Mouse (Mus musculus): ENCODE measurements around the gene Mmachc. TPM values are rescaled to one million over a fixed set of nuclear protein-coding genes. Genes with fewer than 3 reads are reported as not detected.

Mmachc gene
- 8.1 TPM for polyA plus RNA-seq (2017; shearing (Covaris generic))

DNA sequence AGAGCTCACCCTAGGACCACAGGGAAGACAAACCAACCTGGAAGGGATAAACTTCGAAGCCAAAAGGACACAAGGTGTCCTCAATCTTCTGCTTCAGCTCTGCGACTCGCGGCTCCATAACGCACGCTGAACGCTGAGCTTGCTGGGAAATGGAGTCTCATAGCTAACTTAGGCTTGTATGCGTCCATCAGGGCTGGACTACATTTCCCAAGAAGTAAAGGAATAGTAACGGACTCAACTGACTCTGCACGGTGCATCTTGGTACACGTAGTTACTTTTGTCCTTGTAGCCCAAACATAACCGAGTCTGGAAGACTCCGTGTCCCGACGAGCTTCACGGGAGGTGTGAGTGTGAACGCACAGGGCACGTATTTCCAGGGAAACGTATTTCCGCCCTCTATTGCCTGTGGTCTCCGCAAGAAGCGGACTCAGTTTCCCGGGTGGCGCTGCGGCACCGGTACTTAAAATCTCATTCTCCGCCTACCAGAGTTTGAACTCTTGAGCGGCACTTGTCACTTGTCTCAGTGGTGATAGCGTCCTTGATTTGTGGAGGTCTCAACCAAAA is at the start of gene Mmachc, which contains the start of gene Ccdc163:
Gene Mmachc (minus strand): TSS at position 206 of the 564 bp plus-strand sequence.
Gene Ccdc163 (plus strand): TSS at position 309 of the 564 bp plus-strand sequence.

DNA sequence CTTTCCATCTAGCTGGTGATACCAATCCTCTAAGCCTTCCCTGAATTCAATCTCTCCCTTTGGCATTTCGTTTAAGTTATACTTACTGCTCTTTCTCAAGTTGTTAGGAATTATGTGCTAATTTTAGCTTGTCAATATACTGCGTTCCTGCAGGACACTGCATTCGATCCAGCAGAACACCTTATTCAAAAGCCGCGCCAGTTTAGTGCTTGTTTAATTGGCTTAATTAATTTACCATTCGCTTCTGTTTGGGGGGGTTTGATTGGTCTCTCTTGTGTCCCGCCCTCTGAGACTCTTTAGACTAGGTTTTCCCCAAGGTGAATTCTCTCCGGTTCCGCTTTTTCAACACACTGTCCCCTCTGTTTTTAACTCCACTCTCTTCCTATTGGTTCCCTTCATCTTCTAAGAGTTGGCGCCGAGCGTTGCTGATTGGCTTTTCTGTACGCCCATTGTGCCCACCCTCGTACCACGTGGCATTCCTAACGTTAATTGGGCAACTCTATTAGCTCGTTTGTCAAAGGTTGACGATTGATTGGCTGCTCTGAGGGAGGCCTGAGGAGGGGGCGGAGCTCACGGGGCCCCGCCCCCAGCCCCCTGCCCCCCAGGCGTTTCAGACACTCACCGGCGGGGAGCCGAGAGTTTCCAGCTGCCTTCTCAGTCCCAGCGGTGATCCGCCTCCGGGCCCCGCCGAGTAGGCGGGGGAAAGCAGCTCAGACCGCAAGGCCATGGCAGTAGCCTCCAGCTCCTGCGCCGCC is 12.3 kb upstream of the Mmachc start, which contains the start of gene Tesk2:
Gene Tesk2 (plus strand): TSS at position 606 of the 755 bp plus-strand sequence.

GRCm38 (mm10) chr4:116685402-116686061 is 22.7 kb downstream of the Mmachc start, which contains the start of gene Prdx1:
TSS of gene Prdx1 (plus strand) at chr4:116685544.

Other genes with a start within 250 kb of the Mmachc start
- gene Mast2, start 244.2 kb downstream of the Mmachc start, polyA plus RNA-seq (2017; shearing (Covaris generic)): 2.6 TPM
- gene Ipp, start 200.9 kb downstream of the Mmachc start, polyA plus RNA-seq (2017; shearing (Covaris generic)): 21.1 TPM
- gene Tmem69, start 152.5 kb downstream of the Mmachc start, polyA plus RNA-seq (2017; shearing (Covaris generic)): 27.5 TPM
- 46.4 TPM for gene Gpbp1l1, start 150.7 kb downstream of the Mmachc start, polyA plus RNA-seq (2017; shearing (Covaris generic))
- gene Ccdc17, start 111.8 kb downstream of the Mmachc start, polyA plus RNA-seq (2017; shearing (Covaris generic)): 18.3 TPM
- 50.9 TPM for gene Nasp, start 80.5 kb downstream of the Mmachc start, polyA plus RNA-seq (2017; shearing (Covaris generic))
- 361 TPM for gene Akr1a1, start 56.7 kb downstream of the Mmachc start, polyA plus RNA-seq (2017; shearing (Covaris generic))
- gene Prdx1, start 22.9 kb downstream of the Mmachc start, polyA plus RNA-seq (2017; shearing (Covaris generic)): 668 TPM
- 20.8 TPM for gene Ccdc163, start 103 bp upstream of the Mmachc start, polyA plus RNA-seq (2017; shearing (Covaris generic))
- gene Tesk2, start 12.5 kb upstream of the Mmachc start, polyA plus RNA-seq (2017; shearing (Covaris generic)): 11.4 TPM
- 48.2 TPM for gene Toe1, start 99.2 kb upstream of the Mmachc start, polyA plus RNA-seq (2017; shearing (Covaris generic))
- gene Mutyh, start 99.3 kb upstream of the Mmachc start, polyA plus RNA-seq (2017; shearing (Covaris generic)): 16.8 TPM
- 0.63 TPM for gene Hpdl, start 113.3 kb upstream of the Mmachc start, polyA plus RNA-seq (2017; shearing (Covaris generic))
- gene Zswim5, start 169.0 kb upstream of the Mmachc start, polyA plus RNA-seq (2017; shearing (Covaris generic)): 0.05 TPM